In the genomic region with DNA sequence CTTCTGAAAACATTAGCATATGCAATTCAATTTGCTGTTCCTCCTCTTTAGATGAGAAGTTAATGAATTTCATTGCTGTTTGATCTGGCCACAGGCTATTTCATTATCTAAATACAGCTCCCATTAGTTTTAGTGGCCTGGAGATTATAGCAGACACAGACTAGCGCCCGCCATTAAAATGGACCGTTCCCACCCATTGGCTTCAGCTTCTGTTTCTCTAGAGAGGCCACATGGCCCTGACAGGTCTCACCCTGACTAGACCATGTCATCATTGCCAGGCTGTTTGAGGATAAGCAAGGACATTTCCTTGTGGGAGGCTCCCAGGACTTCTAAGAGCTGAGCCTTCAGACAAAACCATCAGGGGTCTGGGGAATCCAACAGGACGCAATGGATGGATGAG, we compare ENCODE assay signal across 24 mouse cellular contexts. TPM values are rescaled to one million over a fixed set of nuclear protein-coding genes. Genes with fewer than 3 reads are reported as not detected.
DNase-seq lines count a peak whose midpoint lies in the region; ATAC-seq and TF ChIP-seq lines count a peak whose summit lies in the region.
"Had no signal": no experiment of that assay in that cellular context is flagged by ENCODE, and none has a peak within 500 bp of the region (broad histone marks: within the 10 kb centered on the region; RNA-seq: fewer than 3 reads in every experiment).

No protein-coding gene starts in this region.

- peak; percentile 23 to 66 for DNase-seq in adrenal gland, adult (ENCODE audit: inconsistent age in 2 of 2, low spot score in 1 of 2)
- DNase-seq in adrenal gland, adult 18-20 months (ENCODE audit: low spot score in 2 of 2): no peak
- no peak for DNase-seq in hindbrain, postnatal 0 days (ENCODE audit: low spot score)
- DNase-seq in MN1 (ENCODE audit: low spot score): peak; percentile 79
- DNase-seq in layer of hippocampus, adult 9-11 months: no peak
- DNase-seq: cerebellum, adult 18-20 months; cerebellum, postnatal 10 days; forebrain, postnatal 0 days; heart, adult 2 months; heart, postnatal 10 days; kidney, adult 8-10 months; kidney, postnatal 4 days; layer of hippocampus, postnatal 36 days; left cerebral cortex, postnatal 4 days; liver, postnatal 0 days; thymus, postnatal 4 days had no signal

- no peaks in the 10 kb centered on the region for H3K36me3 ChIP-seq in hindbrain, embryonic 12.5 days
- H3K36me3 ChIP-seq in hindbrain, postnatal 0 days (ENCODE audit: insufficient read depth, low read length): no peaks in the 10 kb centered on the region
- no peaks in the 10 kb centered on the region for H3K36me3 ChIP-seq in hindbrain, embryonic 16.5 days (ENCODE audit: control insufficient read depth, insufficient read depth, low read length)
- no peaks in the 10 kb centered on the region for H3K36me3 ChIP-seq in heart, embryonic 12.5 days
- H3K36me3 ChIP-seq: heart, embryonic 13.5 days; liver, embryonic 12.5 days had no signal

- H3K4me2 ChIP-seq in hindbrain, embryonic 12.5 days (replicated peaks): no peak overlapping the region
- no peak overlapping the region for H3K4me2 ChIP-seq in hindbrain, postnatal 0 days (ENCODE audit: low read depth, low read length)
- no peak overlapping the region for H3K4me2 ChIP-seq in hindbrain, embryonic 16.5 days (ENCODE audit: low read length)
- no peak overlapping the region for H3K4me2 ChIP-seq in heart, embryonic 12.5 days
- H3K4me2 ChIP-seq: heart, embryonic 13.5 days; liver, embryonic 12.5 days had no signal

- no peak for ATAC-seq in hindbrain, embryonic 12.5 days (ENCODE audit: low FRiP score)
- no peak for ATAC-seq in hindbrain, postnatal 0 days
- ATAC-seq in hindbrain, embryonic 16.5 days: 0 out of 2 replicates have a peak, but pooled peaks have one; percentile 56
- no peak for ATAC-seq in heart, embryonic 12.5 days (ENCODE audit: insufficient number of reproducible peaks, low FRiP score)
- ATAC-seq: forebrain, postnatal 0 days; liver, embryonic 12.5 days; liver, postnatal 0 days had no signal

- 0 out of 2 replicates have a peak, but pooled peaks cover 9% of the 10 kb centered on the region for H3K4me1 ChIP-seq in hindbrain, embryonic 12.5 days
- H3K4me1 ChIP-seq in hindbrain, postnatal 0 days (ENCODE audit: insufficient read depth, low read length): peaks cover 2% of the 10 kb centered on the region; the same call in 1 of the 2 replicates
- H3K4me1 ChIP-seq in hindbrain, embryonic 16.5 days (ENCODE audit: control insufficient read depth, insufficient read depth, low read depth, low read length): no peaks in the 10 kb centered on the region; the same call in 1 of the 2 replicates
- peaks cover 9% of the 10 kb centered on the region; the same call in 1 of the 2 replicates for H3K4me1 ChIP-seq in heart, embryonic 12.5 days (replicated peaks)

- WGBS in hindbrain, embryonic 12.5 days: 64% methylated on average over 4 of the region's 4 CpGs
- WGBS in hindbrain, postnatal 0 days: 64% methylated on average over 4 of the region's 4 CpGs
- 45% methylated on average over 4 of the region's 4 CpGs for WGBS in hindbrain, embryonic 16.5 days
- 77% methylated on average over 4 of the region's 4 CpGs for WGBS in heart, embryonic 12.5 days

- H3K9ac ChIP-seq in hindbrain, embryonic 12.5 days: no peak overlapping the region
- no peak overlapping the region for H3K9ac ChIP-seq in hindbrain, postnatal 0 days (replicated peaks; ENCODE audit: low read length)
- H3K9ac ChIP-seq in hindbrain, embryonic 16.5 days (ENCODE audit: low read depth, low read length): no peak overlapping the region
- no peak overlapping the region for H3K9ac ChIP-seq in heart, embryonic 12.5 days
- H3K9ac ChIP-seq: forebrain, postnatal 0 days; heart, embryonic 13.5 days; liver, embryonic 12.5 days; liver, postnatal 0 days had no signal

- H3K4me3 ChIP-seq in hindbrain, embryonic 12.5 days: no peak overlapping the region
- H3K4me3 ChIP-seq in hindbrain, postnatal 0 days (ENCODE audit: low read length): no peak overlapping the region
- H3K4me3 ChIP-seq in hindbrain, embryonic 16.5 days (ENCODE audit: low read length): no peak overlapping the region
- no peak overlapping the region for H3K4me3 ChIP-seq in heart, embryonic 12.5 days
- H3K4me3 ChIP-seq: erythroblast, embryonic 14.5 days; heart, adult 2 months; heart, embryonic 13.5 days; liver, embryonic 12.5 days had no signal

- no peak for TF ChIP-seq CTCF in hindbrain, postnatal 0 days (IDR thresholded peaks at IDR 0.05; ENCODE audit: low read depth)

- H3K27me3 ChIP-seq in hindbrain, embryonic 12.5 days: no peaks in the 10 kb centered on the region; the same call in 1 of the 2 replicates
- H3K27me3 ChIP-seq in hindbrain, postnatal 0 days (ENCODE audit: insufficient read depth, low read length): no peaks in the 10 kb centered on the region
- no peaks in the 10 kb centered on the region for H3K27me3 ChIP-seq in hindbrain, embryonic 16.5 days (replicated peaks; ENCODE audit: control insufficient read depth, insufficient read depth, low read length)
- H3K27me3 ChIP-seq in heart, embryonic 12.5 days (replicated peaks): no peaks in the 10 kb centered on the region
- H3K27me3 ChIP-seq: heart, embryonic 13.5 days had no signal

- no peaks in the 10 kb centered on the region for H3K9me3 ChIP-seq in hindbrain, embryonic 12.5 days (replicated peaks)
- no peaks in the 10 kb centered on the region for H3K9me3 ChIP-seq in hindbrain, postnatal 0 days (ENCODE audit: low read length)
- no peaks in the 10 kb centered on the region for H3K9me3 ChIP-seq in hindbrain, embryonic 16.5 days (ENCODE audit: control insufficient read depth, low read length)
- H3K9me3 ChIP-seq in heart, embryonic 12.5 days (replicated peaks): no peaks in the 10 kb centered on the region; the same call in 1 of the 2 replicates
- H3K9me3 ChIP-seq: heart, embryonic 13.5 days; liver, embryonic 12.5 days had no signal

- H3K27ac ChIP-seq in hindbrain, embryonic 12.5 days: peak overlapping the region; percentile 73
- no peak overlapping the region; the same call in 1 of the 2 replicates for H3K27ac ChIP-seq in hindbrain, postnatal 0 days
- H3K27ac ChIP-seq in hindbrain, embryonic 16.5 days (ENCODE audit: low read depth, low read length): peak overlapping the region; percentile 2; the same call in 1 of the 2 replicates
- no peak overlapping the region for H3K27ac ChIP-seq in heart, embryonic 12.5 days (ENCODE audit: poor library complexity, severe bottlenecking)
- H3K27ac ChIP-seq: heart, adult 2 months; heart, embryonic 13.5 days; kidney, postnatal 0 days; liver, embryonic 12.5 days; macrophage had no signal

RNA-seq across cellular contexts. Expression of a gene that starts 31.7 kb away (rescaled TPM):
- 10 to 100 TPM; 42.5 to 42.8 TPM for total RNA-seq in adrenal gland, adult 18-20 months (2021)
- polyA plus RNA-seq in hindbrain, embryonic 12.5 days (2016; fragmentation: Nextera tagmentation; extraction: Ambion mirVana): 11.2 and 11.6 TPM in 2 replicates
- 22.1 and 25.2 TPM in 2 replicates for total RNA-seq in hindbrain, postnatal 0 days (2014; rRNA removed)
- 7.8 and 7.9 TPM in 2 replicates for polyA plus RNA-seq in hindbrain, postnatal 0 days (2015; fragmentation: Nextera tagmentation; extraction: Ambion mirVana)
- 11.6 and 12.3 TPM in 2 replicates for polyA plus RNA-seq in hindbrain, embryonic 16.5 days (2015; fragmentation: Nextera tagmentation; extraction: Ambion mirVana)
- 10.7 and 13.4 TPM in 2 replicates for polyA plus RNA-seq in heart, embryonic 12.5 days (2016; fragmentation: Nextera tagmentation; extraction: Ambion mirVana)
- polyA plus RNA-seq: erythroblast, embryonic 14.5 days had no signal

Comparison
In these comparisons a context has a peak if more than half of its experiments do, and no peak if none do; other contexts are left out.
1. DNase-seq: peak in adrenal gland, adult (2 of 2) and MN1 (single experiment); none in adrenal gland, adult 18-20 months (0 of 2), hindbrain, postnatal 0 days (single experiment) and layer of hippocampus, adult 9-11 months (single experiment).
2. H3K27ac ChIP-seq: peak in hindbrain, embryonic 12.5 days (single experiment) and hindbrain, embryonic 16.5 days (single experiment); none in hindbrain, postnatal 0 days (single experiment) and heart, embryonic 12.5 days (single experiment).